Mouse (Mus musculus) embryonic facial prominence, embryonic 12.5 days (tissue): ENCODE measurements at regions not wholly inside any gene's neighbourhood (a gene's known extent, or its start where the extent isn't known, plus 50 kb on each side); places are given as distances from the start of the nearest gene placed in this dataset.
A peak's percentile ranks its signal among the peaks of the same experiment; 100 is the strongest.

Source experiments
- ATAC-seq: fragments of 200-750 bp; cut with Nextera tagmentation; 2 replicates; pipeline ENCODE4 v1.8.0; 2017; ENCODE audit not compliant: insufficient number of reproducible peaks, insufficient read depth, low FRiP score, low TSS enrichment
- H3K27ac ChIP-seq: fragments of 300-500 bp; sonication (generic); 2 replicates; pipeline ENCODE4 v1.5.1; 2016; ENCODE audit warnings: mild to moderate bottlenecking
- H3K27me3 ChIP-seq: fragments of 300-500 bp; sonication (generic); 2 replicates; pipeline ENCODE4 v1.6.1; 2016; ENCODE audit warnings: mild to moderate bottlenecking, moderate library complexity
- H3K36me3 ChIP-seq: fragments of 300-500 bp; sonication (generic); 2 replicates; pipeline ENCODE4 v1.6.1; 2016; ENCODE audit warnings: mild to moderate bottlenecking
- H3K4me1 ChIP-seq: fragments of 300-500 bp; sonication (generic); 2 replicates; pipeline ENCODE4 v1.6.1; 2016
- H3K4me2 ChIP-seq: fragments of 300-500 bp; sonication (generic); replicated peaks from 2 replicates; pipeline ENCODE4 v1.6.1; 2016; ENCODE audit warnings: mild to moderate bottlenecking, moderate library complexity
- H3K4me3 ChIP-seq: fragments of 300-500 bp; sonication (generic); 2 replicates; pipeline ENCODE4 v1.5.1; 2016; ENCODE audit warnings: mild to moderate bottlenecking
- H3K9ac ChIP-seq: fragments of 300-500 bp; sonication (generic); 2 replicates; pipeline ENCODE4 v1.6.1; 2016; ENCODE audit warnings: mild to moderate bottlenecking, moderate library complexity
- H3K9me3 ChIP-seq: fragments of 300-500 bp; sonication (generic); 2 replicates; pipeline ENCODE4 v1.6.1; 2016; ENCODE audit warnings: mild to moderate bottlenecking, moderate library complexity
- WGBS: fragments of 180-500 bp; shearing (Covaris S2); methylation state at CpG from one replicate; pipeline ENCODE4 v1.1.7; 2016; 5-methylcytosine and 5-hydroxymethylcytosine counted together

DNA sequence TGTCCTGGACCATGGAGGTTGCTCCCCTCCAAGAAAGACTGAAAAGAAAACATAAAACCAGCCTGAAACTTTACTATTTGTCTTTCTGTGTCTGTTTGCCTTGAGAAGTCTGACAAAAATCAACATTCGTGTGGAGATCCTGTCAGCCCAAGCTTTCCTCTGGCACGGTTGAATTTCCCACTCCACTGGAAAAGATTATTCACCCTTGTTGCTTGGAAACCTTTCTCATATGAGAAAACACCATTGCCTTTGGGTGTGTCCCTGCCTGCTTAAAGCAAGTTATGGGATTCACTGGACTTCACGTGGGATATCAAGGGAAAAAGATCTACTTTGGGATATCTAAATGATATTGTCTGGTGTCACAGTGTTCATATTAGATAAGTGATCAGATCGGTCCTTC, 479.3 kb downstream of the Slc4a3 start:
- WGBS = 42% methylated on average over 4 of the region's 4 CpGs
- Histone ChIP-seq H3K27me3 (no peaks in the 10 kb centered on the region), H3K4me2 (no peak overlapping the region), H3K36me3 (no peaks in the 10 kb centered on the region), H3K4me3 (no peak overlapping the region), H3K9ac (no peak overlapping the region), H3K9me3 (no peaks in the 10 kb centered on the region), H3K27ac (peak overlapping the region; percentile 74), H3K4me1 (peaks cover 10% of the 10 kb centered on the region)
- ATAC-seq = no peak

DNA sequence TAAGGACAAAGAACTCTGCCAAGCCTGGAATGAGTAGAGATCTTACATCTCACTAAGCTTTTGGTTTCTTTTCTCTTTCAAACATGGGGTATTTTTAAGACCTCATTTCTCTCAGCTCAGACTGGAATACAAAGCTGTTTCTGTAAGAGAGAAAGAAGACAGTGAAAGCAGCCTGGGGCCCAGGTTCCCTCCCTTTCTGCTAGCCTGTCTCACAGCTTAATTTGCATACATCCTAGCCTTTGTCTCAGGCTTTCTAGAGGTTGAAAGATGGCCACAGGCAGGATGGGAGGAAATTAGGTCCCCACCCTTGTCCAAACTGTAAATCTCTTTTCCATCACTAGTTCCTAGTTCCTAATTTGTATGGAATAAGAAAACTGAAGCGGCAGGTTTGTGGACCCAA, 483.0 kb downstream of the Slc4a3 start:
- no peak overlapping the region for H3K4me3 ChIP-seq
- peaks cover 4% of the 10 kb centered on the region for H3K4me1 ChIP-seq
- H3K9me3 ChIP-seq = no peaks in the 10 kb centered on the region
- ATAC-seq = no peak
- H3K9ac ChIP-seq = no peak overlapping the region
- H3K36me3 ChIP-seq = no peaks in the 10 kb centered on the region
- H3K4me2 ChIP-seq = no peak overlapping the region
- no peaks in the 10 kb centered on the region for H3K27me3 ChIP-seq
- no peak overlapping the region for H3K27ac ChIP-seq
- WGBS = 40% methylated on average over 1 of the region's 1 CpGs

DNA sequence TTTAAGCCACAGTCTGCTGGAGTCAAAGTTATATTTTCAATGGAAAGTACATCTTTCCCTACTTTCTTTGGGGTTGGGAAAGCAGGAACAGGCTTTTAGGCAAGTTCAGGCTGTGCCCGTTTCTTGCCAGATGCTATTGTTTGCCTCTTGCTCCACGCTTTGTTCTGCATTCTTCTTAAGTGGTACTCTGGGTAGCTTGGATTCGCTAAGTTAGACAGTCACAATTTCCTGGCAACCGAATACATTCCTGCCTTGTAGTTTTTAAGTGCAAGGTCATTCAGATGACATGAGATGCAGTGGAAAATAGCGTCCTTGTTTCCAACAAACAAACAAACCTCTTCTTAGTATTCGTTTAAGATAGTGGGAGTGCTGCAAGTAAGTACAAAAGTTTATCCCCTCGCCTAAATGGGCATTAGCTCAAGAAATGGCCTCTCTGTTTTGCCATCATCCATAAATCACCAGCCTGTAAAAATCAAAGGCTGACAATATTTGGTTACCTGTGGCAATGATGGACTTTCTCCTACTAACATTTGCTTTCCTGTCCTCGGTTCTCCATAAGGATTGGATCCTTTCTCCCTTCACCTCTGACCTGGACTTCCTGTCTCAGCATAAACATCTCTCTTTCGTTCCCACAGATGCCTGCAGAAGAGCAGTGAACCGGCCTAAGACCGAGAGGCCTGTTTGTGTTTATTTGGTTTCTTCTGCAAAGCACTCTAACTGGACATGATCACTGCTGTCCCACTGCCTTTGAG, 485.3 kb downstream of the Slc4a3 start:
- ATAC-seq = no peak
- H3K36me3 ChIP-seq = no peaks in the 10 kb centered on the region
- WGBS = 36% methylated on average over 11 of the region's 11 CpGs
- H3K27me3 ChIP-seq = no peaks in the 10 kb centered on the region
- no peaks in the 10 kb centered on the region for H3K4me1 ChIP-seq
- H3K4me2 ChIP-seq = no peak overlapping the region
- no peak overlapping the region for H3K27ac ChIP-seq
- no peaks in the 10 kb centered on the region for H3K9me3 ChIP-seq
- no peak overlapping the region for H3K4me3 ChIP-seq
- H3K9ac ChIP-seq = no peak overlapping the region

DNA sequence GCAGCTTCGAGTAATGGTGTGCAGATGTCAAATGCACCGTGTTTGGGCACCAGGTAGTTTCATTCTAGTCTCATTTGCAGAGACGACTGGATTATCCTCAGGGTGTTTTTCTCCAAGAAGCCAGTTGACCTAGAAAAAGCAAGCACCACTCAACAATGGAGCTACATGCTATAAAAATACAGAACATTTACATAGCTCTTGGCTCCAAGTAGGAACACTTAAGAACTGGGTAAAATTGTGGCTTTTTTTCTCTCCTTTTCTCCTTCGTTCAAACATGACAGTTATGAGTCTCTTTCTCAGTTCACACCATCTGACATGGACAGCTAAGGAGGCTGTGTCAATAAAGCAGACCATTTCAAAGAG, 485.8 kb downstream of the Slc4a3 start:
- Histone ChIP-seq H3K4me2 (no peak overlapping the region), H3K36me3 (no peaks in the 10 kb centered on the region), H3K27ac (no peak overlapping the region), H3K9me3 (no peaks in the 10 kb centered on the region), H3K4me1 (no peaks in the 10 kb centered on the region), H3K4me3 (no peak overlapping the region), H3K27me3 (no peaks in the 10 kb centered on the region), H3K9ac (no peak overlapping the region)
- no peak for ATAC-seq
- WGBS = 30% methylated on average over 4 of the region's 4 CpGs

DNA sequence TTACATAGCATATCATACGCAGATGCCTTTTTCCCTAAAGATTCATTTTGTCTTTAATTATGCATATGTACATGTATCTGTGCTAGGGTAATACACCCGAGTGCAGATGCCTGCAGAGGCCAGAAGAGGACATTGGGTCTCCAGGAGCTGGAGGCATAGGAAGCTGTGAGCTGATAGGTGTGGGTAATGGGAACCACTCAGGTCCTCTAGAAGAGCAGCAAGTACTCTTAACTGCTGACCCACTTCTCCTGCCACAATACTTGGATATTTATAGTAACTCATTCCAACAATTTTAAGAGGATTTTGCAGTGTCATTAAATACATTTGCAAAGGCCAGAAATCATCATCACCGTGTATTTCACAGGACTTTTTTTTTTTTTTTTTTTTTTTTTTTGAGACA, 486.6 kb downstream of the Slc4a3 start:
- Histone ChIP-seq H3K4me2 (no peak overlapping the region), H3K4me1 (no peaks in the 10 kb centered on the region), H3K27ac (no peak overlapping the region), H3K27me3 (no peaks in the 10 kb centered on the region), H3K9ac (no peak overlapping the region), H3K36me3 (no peaks in the 10 kb centered on the region), H3K9me3 (no peaks in the 10 kb centered on the region), H3K4me3 (no peak overlapping the region)
- no peak for ATAC-seq
- WGBS = 81% methylated on average over 3 of the region's 3 CpGs

DNA sequence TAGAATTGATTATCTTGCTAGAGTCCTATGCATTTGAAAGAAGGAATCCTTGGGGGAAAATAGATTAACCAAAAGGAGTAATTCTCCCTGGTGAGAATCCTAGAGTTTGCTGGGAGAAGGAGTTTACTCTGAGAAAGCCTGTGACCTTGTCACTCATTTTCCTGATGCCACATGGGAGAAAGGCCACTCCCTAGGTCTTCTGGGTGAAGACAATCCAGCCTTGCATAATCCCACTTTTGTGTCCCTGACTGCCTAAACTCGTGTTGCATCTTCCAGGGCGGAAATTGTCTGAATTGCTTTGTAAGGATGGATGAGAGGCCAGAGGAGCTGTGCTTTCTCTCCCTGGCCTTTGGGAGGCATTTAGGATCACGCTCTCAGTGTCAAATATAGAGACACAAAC, 490.2 kb downstream of the Slc4a3 start:
- no peak overlapping the region for H3K9ac ChIP-seq
- H3K36me3 ChIP-seq = no peaks in the 10 kb centered on the region
- H3K27me3 ChIP-seq = no peaks in the 10 kb centered on the region
- ATAC-seq = no peak
- no peak overlapping the region for H3K27ac ChIP-seq
- H3K9me3 ChIP-seq = no peaks in the 10 kb centered on the region
- no peaks in the 10 kb centered on the region; the same call in 1 of the 2 replicates for H3K4me1 ChIP-seq
- no peak overlapping the region for H3K4me2 ChIP-seq
- WGBS = 27% methylated on average over 3 of the region's 3 CpGs
- H3K4me3 ChIP-seq = no peak overlapping the region

DNA sequence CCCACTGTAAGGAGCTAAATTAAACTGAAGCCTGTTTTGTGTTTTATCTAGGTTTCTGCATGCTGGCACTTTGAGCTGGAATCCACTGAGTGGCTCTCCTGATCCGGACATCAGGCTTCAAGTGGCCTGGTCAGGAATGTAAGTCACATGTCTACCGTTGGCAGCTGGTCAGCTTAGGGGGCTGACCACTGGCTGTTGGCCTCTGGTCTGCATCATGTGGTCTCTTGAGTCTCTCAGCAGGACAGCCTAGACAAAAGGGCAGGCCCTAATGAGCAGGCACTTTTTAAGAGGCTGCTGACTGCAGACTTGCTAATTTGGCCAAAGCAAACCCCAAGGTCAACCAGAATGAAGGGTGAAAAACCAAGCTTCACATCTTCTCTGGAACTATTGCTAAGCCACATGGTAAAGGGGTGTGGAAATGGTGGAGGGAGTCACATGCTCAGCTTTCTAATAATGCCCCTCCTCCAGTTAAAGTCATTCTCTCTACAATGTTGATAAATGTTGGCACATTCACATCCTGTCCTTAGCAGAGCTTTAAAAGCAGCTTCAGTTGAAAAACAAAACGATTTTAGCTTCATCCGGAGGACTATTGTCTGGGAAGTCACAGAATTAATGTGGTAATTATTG, 493.1 kb downstream of the Slc4a3 start:
- WGBS = 61% methylated on average over 4 of the region's 4 CpGs
- H3K27ac ChIP-seq = no peak overlapping the region

DNA sequence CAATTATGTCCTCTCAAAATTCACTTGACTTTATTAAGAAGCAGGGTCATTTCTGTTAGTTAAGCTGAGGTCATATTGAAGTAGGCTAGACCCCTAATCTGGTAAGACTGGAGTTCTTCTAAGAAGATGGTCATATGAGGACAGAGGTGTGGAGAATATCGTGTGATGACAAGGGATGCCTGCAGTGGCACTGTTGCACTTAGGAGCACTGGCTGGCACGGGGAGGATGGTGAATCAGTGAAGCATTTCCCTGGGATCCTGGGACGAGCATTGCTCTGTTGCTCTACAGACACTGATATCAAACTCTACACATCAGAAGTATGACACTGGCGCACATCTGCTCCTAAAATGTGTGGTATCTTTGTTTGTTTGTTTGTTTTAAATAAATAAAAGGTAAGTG, 493.6 kb downstream of the Slc4a3 start:
- no peak overlapping the region for H3K27ac ChIP-seq
- no peak overlapping the region for H3K4me3 ChIP-seq
- no peaks in the 10 kb centered on the region for H3K36me3 ChIP-seq
- H3K4me2 ChIP-seq = no peak overlapping the region
- ATAC-seq = no peak
- no peaks in the 10 kb centered on the region for H3K9me3 ChIP-seq
- no peak overlapping the region for H3K9ac ChIP-seq
- 81% methylated on average over 4 of the region's 4 CpGs for WGBS
- no peaks in the 10 kb centered on the region for H3K27me3 ChIP-seq
- no peaks in the 10 kb centered on the region; the same call in 1 of the 2 replicates for H3K4me1 ChIP-seq

More for the DNA sequence above, 493.1 kb downstream of the Slc4a3 start:
- Histone ChIP-seq H3K4me1 (no peaks in the 10 kb centered on the region; the same call in 1 of the 2 replicates), H3K36me3 (no peaks in the 10 kb centered on the region), H3K4me3 (no peak overlapping the region), H3K9ac (no peak overlapping the region), H3K27me3 (no peaks in the 10 kb centered on the region), H3K9me3 (no peaks in the 10 kb centered on the region), H3K4me2 (no peak overlapping the region)
- no peak for ATAC-seq

DNA sequence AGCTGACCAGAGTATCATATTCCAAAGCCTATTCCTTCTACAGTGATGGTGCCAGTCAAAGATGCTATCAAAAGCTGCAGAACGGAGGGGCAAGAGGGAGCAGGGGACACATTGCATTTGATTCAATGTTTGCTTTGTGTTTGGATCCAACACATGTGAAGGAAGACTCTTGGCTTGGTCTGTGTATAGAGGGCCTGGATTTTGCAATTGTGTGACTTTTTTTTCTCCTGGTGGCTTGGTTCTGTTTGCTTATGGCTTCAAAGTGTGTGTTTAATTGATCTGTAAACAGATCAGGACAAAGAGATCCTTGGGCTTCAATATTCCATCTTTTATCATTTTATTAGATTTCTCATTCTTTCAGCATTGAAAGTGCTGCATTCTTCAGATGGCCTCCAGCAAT, 504.2 kb downstream of the Slc4a3 start:
- H3K9ac ChIP-seq = no peak overlapping the region
- H3K27me3 ChIP-seq = no peaks in the 10 kb centered on the region
- H3K4me1 ChIP-seq = peaks cover 10% of the 10 kb centered on the region
- no peak overlapping the region for H3K4me3 ChIP-seq
- H3K4me2 ChIP-seq = no peak overlapping the region
- 44% methylated on average over 1 of the region's 1 CpGs for WGBS
- no peaks in the 10 kb centered on the region for H3K9me3 ChIP-seq
- ATAC-seq = no peak
- H3K27ac ChIP-seq = no peak overlapping the region
- H3K36me3 ChIP-seq = no peaks in the 10 kb centered on the region

DNA sequence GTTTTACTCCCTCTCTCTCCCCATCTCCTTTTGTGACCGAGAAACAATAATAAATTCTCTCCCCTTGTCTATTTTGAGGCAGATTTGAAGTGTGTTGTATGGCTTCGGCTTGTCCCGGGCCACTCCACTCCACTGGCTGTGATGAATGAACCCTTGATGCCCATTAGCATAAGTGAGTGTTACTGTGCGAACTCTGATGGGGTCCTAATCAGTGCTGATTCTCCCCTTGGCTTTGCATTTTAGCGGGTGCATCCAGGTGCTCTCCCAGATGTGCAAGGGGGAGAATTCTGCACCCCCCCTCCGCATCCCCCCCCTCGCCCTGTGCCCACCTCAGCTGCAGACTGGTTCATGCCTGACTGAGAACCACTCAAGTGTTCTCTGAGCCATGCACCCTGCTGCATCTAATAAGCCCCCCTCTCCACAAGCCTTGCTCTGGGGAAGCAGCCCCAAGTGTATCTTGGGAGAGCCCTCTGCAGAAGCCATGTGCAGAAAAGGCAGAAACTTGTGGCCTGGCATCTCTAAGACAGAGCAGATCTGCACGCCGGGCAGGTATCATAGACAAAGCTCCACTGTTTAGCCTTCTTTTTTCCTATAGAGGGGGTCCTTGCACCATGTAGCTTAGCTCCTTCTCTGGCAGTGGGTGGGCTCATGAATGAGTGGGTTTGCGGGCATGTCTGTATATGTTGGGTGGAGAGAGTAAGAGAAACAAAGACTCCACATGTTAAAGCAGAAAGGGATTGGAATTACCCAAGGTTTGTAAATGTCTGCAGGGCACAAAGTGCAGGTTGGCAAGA, 507.5 kb downstream of the Slc4a3 start:
- Histone ChIP-seq H3K27ac (no peak overlapping the region), H3K36me3 (no peaks in the 10 kb centered on the region), H3K4me2 (no peak overlapping the region), H3K27me3 (no peaks in the 10 kb centered on the region), H3K9ac (no peak overlapping the region), H3K9me3 (no peaks in the 10 kb centered on the region), H3K4me1 (peaks cover 10% of the 10 kb centered on the region), H3K4me3 (no peak overlapping the region)
- WGBS = 71% methylated on average over 10 of the region's 10 CpGs
- ATAC-seq = no peak

DNA sequence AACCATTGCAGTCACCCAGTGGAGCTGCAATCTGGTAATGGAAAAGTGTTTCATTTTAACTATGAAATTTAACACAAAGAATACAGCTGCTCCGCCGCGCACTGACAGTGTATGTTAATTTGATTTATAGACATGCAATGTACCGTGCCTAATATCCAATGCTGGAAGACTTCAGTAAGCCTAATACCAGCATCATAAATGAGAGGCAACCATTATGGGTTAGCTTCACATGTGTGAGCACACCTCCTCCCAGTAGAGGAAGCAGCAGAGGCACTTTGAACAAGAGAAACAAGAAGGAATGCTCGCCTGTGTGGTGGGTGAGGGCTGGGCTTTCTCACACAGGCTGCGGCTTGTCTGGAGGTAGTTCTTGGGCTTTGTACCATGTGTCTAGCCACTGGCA, 519.7 kb downstream of the Slc4a3 start:
- Histone ChIP-seq H3K4me2 (no peak overlapping the region), H3K27me3 (no peaks in the 10 kb centered on the region), H3K27ac (no peak overlapping the region), H3K36me3 (no peaks in the 10 kb centered on the region), H3K4me3 (no peak overlapping the region), H3K9me3 (no peaks in the 10 kb centered on the region), H3K9ac (no peak overlapping the region), H3K4me1 (peaks cover 4% of the 10 kb centered on the region; the same call in 1 of the 2 replicates)
- no peak for ATAC-seq
- WGBS = 77% methylated on average over 6 of the region's 6 CpGs

DNA sequence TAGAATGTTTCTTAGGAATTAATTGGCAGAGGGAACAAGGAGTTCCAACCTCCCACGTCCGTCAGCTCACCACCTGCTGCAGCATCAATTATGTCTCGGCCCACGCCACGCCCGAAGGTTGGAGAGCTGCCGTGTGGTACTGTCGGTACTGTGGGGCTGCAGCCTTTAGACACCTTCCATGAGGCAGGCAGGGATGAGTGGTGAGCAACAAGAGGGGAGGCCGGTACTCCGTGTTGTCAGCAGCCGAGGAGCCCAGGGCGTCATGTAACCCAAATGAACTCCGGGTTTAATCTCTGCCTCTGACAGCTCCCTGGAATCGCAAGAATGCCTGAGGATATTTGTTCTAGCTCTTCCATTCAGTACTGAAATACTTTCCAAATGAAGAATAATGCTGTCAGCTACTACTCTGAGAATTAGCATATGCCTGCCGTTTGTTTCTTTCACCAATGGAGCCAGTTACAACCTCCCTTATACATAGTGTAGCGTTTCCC, 524.8 kb downstream of the Slc4a3 start:
- ATAC-seq = no peak
- 67% methylated on average over 16 of the region's 16 CpGs for WGBS
- H3K4me3 ChIP-seq = no peak overlapping the region
- H3K36me3 ChIP-seq = no peaks in the 10 kb centered on the region
- peaks cover 12% of the 10 kb centered on the region; the same call in 1 of the 2 replicates for H3K4me1 ChIP-seq
- H3K4me2 ChIP-seq = no peak overlapping the region
- no peaks in the 10 kb centered on the region for H3K27me3 ChIP-seq
- H3K9ac ChIP-seq = no peak overlapping the region
- H3K27ac ChIP-seq = no peak overlapping the region
- H3K9me3 ChIP-seq = no peaks in the 10 kb centered on the region
